Mouse (Mus musculus): ENCODE measurements around the gene Usp46. TPM values are rescaled to one million over a fixed set of nuclear protein-coding genes. Genes with fewer than 3 reads are reported as not detected.
"Not testable (repeated sequence)": the region's sequence is repeated elsewhere in the genome, so short reads cannot be mapped to it uniquely, and the experiment has no call there.

Usp46 gene
- polyA plus RNA-seq, 1 experiment from 2014 or later, result 12.6 TPM

DNA sequence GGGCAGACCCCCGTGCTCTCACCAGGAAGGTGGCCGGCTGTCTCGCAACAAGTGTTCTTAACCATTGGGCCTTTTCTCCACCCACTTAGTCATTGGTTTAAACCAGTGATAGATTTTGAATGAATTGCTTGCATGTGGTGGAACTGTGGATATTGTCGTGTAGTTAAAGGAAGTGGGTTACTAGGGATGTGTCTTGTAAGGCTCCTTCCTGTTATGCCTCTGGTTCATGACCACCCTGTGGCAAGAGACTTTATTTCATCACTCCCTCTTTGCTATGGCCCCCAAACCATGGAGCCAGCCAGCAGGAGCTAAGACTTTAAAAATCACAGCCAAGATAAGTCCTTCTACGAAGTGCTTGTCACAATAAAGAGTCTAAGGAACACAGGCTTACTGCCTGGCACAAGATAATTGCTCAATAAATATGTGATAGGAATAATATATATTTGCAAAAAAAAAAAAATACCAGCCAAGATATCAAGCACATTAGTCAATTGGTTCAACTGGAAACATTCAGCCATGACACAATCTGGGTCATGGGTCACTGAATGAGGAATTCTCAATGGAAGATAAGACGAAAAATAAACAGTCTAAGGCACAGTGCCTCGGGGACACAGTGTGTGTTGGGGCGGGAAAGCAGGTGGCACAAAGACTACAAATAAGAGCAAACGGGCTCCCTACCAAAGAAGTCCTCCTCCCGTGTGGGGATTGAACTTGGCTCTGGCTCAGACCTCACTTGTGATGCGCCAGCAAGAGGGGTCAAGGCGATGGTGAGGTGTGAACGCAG is 80.3 kb downstream of the Usp46 start:
- DNase-seq, result no peak
- Histone ChIP-seq H3K9ac (replicated peaks) (no peak overlapping the region), H3K27ac (ENCODE audit: low read depth) (no peak overlapping the region), H3K4me3 (ENCODE audit: low read depth, low read length) (no peak overlapping the region), H3K4me2 (ENCODE audit: low read depth, low read length) (no peak overlapping the region), H3K4me1 (ENCODE audit: insufficient read depth) (peaks cover 3% of the 10 kb centered on the region; the same call in 1 of the 2 replicates), H3K9me3 (ENCODE audit: low read length) (no peaks in the 10 kb centered on the region), H3K27me3 (ENCODE audit: insufficient read depth, low read length) (no peaks in the 10 kb centered on the region), H3K36me3 (replicated peaks; ENCODE audit: insufficient read depth, low read length) (no peaks in the 10 kb centered on the region)
- ATAC-seq, result peak; percentile 27; the same call in 1 of the 2 replicates
- WGBS (ENCODE audit: insufficient replicate concordance), result 66% methylated on average over 13 of the region's 13 CpGs
- TF ChIP-seq EP300 (IDR thresholded peaks at IDR 0.05; ENCODE audit: low read depth) (no peak), CTCF (IDR thresholded peaks at IDR 0.05; ENCODE audit: low read depth) (no peak)

DNA sequence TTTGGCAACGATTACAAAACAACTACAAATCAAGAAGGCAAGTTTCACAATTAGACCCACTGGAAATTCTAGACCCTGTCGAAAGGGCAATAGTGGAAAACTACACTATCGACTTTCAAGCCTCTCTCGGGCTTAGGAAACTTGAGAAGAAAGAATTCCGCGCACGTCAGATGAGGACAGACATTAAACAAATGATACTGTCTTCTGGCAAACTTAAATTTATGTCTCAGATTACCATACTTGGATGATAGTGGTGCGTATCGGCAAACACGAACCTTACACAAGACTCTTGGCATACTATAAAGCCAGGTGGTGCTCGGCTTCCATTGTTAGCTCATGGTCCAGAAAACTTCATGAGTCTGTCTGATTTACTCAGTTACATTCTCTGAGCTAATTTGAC is 90.8 kb downstream of the Usp46 start:
- H3K27me3 ChIP-seq (ENCODE audit: insufficient read depth, low read length), result no peaks in the 10 kb centered on the region
- WGBS (ENCODE audit: insufficient replicate concordance), result 72% methylated on average over 11 of the region's 11 CpGs
- no peak overlapping the region for H3K9ac ChIP-seq (replicated peaks)
- H3K4me3 ChIP-seq (ENCODE audit: low read depth, low read length), result no peak overlapping the region
- H3K4me2 ChIP-seq (ENCODE audit: low read depth, low read length), result no peak overlapping the region
- TF ChIP-seq EP300 (IDR thresholded peaks at IDR 0.05; ENCODE audit: low read depth) (no peak), CTCF (IDR thresholded peaks at IDR 0.05; ENCODE audit: low read depth) (no peak)
- no peaks in the 10 kb centered on the region for H3K9me3 ChIP-seq (ENCODE audit: low read length)
- no peak overlapping the region for H3K27ac ChIP-seq (ENCODE audit: low read depth)
- H3K36me3 ChIP-seq (replicated peaks; ENCODE audit: insufficient read depth, low read length), result no peaks in the 10 kb centered on the region
- H3K4me1 ChIP-seq (ENCODE audit: insufficient read depth), result no peaks in the 10 kb centered on the region
- ATAC-seq, result no peak
- DNase-seq, result no peak

DNA sequence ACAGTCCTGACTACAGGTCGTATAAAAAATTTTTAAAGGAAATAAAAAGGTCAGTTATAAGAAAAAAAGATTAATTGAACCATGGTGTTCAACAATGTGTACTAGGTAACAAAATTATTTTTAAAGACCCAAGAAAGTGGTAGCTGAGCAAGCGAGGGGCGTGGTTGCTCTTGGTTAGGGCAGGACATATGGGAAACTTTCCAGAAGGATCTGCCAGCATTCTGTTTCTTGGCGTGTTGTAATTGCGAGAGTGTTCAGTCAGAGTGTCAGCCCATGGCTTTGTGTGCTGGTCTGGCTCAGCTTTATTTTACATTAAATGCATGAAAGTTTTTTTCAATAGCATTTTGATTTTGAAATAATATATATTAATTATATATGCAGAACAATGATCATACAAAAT is 96.5 kb downstream of the Usp46 start:
- H3K36me3 ChIP-seq (replicated peaks; ENCODE audit: insufficient read depth, low read length), result no peaks in the 10 kb centered on the region
- WGBS (ENCODE audit: insufficient replicate concordance), result 68% methylated on average over 5 of the region's 5 CpGs
- no peak overlapping the region for H3K4me3 ChIP-seq (ENCODE audit: low read depth, low read length)
- TF ChIP-seq EP300 (IDR thresholded peaks at IDR 0.05; ENCODE audit: low read depth), result no peak
- no peak for TF ChIP-seq CTCF (IDR thresholded peaks at IDR 0.05; ENCODE audit: low read depth)
- H3K9ac ChIP-seq (replicated peaks), result no peak overlapping the region
- H3K27me3 ChIP-seq (ENCODE audit: insufficient read depth, low read length), result no peaks in the 10 kb centered on the region
- no peaks in the 10 kb centered on the region for H3K9me3 ChIP-seq (ENCODE audit: low read length)
- H3K27ac ChIP-seq (ENCODE audit: low read depth), result no peak overlapping the region
- no peak overlapping the region for H3K4me2 ChIP-seq (ENCODE audit: low read depth, low read length)
- DNase-seq (no peak), ATAC-seq (no peak)
- no peaks in the 10 kb centered on the region for H3K4me1 ChIP-seq (ENCODE audit: insufficient read depth)

DNA sequence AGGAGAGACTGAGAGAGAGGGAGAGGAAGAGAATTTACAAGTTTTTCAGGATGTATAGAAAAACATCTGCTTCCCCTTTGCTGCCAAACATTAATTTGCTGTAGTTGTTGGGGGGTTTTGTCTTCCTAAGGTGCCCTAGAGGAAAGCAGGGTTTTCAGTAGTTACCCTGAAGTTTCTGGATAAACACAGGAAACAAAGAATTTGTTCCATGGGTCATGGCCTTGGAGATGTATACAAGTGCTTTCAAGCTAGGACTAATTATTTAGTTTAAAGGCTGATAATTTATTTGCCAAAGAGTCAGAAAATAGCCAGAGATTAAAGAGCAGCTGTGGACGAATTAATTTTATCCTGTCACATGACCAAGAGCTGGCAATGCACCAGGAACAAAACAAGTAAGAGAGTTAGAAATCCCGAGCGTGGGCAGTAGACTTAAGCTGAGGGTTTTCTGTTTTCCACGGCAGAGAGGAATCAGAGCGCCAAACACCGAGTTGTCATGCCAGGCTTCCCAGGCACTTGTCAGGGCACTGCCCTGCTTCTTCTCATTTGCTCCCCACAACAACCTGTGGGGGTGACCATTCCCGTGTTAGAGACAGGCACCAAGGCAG is 98.1 kb downstream of the Usp46 start:
- Histone ChIP-seq H3K4me1 (ENCODE audit: insufficient read depth) (no peaks in the 10 kb centered on the region), H3K9ac (replicated peaks) (no peak overlapping the region), H3K36me3 (replicated peaks; ENCODE audit: insufficient read depth, low read length) (no peaks in the 10 kb centered on the region), H3K4me3 (ENCODE audit: low read depth, low read length) (no peak overlapping the region), H3K4me2 (ENCODE audit: low read depth, low read length) (no peak overlapping the region), H3K27me3 (ENCODE audit: insufficient read depth, low read length) (no peaks in the 10 kb centered on the region), H3K9me3 (ENCODE audit: low read length) (no peaks in the 10 kb centered on the region), H3K27ac (ENCODE audit: low read depth) (no peak overlapping the region)
- DNase-seq (no peak), ATAC-seq (no peak)
- TF ChIP-seq CTCF (IDR thresholded peaks at IDR 0.05; ENCODE audit: low read depth) (no peak), EP300 (IDR thresholded peaks at IDR 0.05; ENCODE audit: low read depth) (no peak)
- 60% methylated on average over 7 of the region's 7 CpGs for WGBS (ENCODE audit: insufficient replicate concordance)

GRCm38 (mm10) chr5:73969338-73969737 is 98.9 kb downstream of the Usp46 start:
- TF ChIP-seq EP300 (IDR thresholded peaks at IDR 0.05; ENCODE audit: low read depth) (no peak), CTCF (IDR thresholded peaks at IDR 0.05; ENCODE audit: low read depth) (no peak)
- Histone ChIP-seq H3K4me1 (ENCODE audit: insufficient read depth) (no peaks in the 10 kb centered on the region), H3K4me3 (ENCODE audit: low read depth, low read length) (no peak overlapping the region), H3K27ac (ENCODE audit: low read depth) (no peak overlapping the region), H3K4me2 (ENCODE audit: low read depth, low read length) (no peak overlapping the region), H3K9me3 (ENCODE audit: low read length) (no peaks in the 10 kb centered on the region), H3K9ac (replicated peaks) (no peak overlapping the region), H3K27me3 (ENCODE audit: insufficient read depth, low read length) (no peaks in the 10 kb centered on the region), H3K36me3 (replicated peaks; ENCODE audit: insufficient read depth, low read length) (no peaks in the 10 kb centered on the region)
- ATAC-seq (no peak), DNase-seq (no peak)
- 79% methylated on average over 8 of the region's 8 CpGs for WGBS (ENCODE audit: insufficient replicate concordance)

DNA sequence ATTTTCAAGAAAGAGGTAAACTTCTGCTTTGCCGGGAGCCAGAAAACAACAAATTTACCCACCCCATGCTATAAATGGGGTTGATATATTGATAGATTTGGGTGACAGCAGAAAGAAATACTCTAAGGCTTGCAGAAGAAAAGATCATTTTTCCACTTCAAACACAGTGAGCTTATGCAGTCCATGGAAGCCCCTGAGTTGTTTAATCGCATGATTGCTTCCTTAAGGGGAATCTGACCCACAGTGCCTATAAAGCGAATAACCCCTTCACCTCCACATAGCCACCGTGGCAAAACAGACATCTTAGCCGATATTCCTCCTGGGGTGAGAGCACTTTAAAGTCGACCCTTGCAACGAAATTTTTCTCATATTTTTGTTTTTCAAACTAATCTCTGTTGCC is 108.5 kb downstream of the Usp46 start:
- no peak overlapping the region for H3K4me2 ChIP-seq (ENCODE audit: low read depth, low read length)
- no peak overlapping the region for H3K9ac ChIP-seq (replicated peaks)
- H3K4me3 ChIP-seq (ENCODE audit: low read depth, low read length), result no peak overlapping the region
- no peaks in the 10 kb centered on the region for H3K9me3 ChIP-seq (ENCODE audit: low read length)
- no peaks in the 10 kb centered on the region for H3K4me1 ChIP-seq (ENCODE audit: insufficient read depth)
- ATAC-seq, result no peak
- TF ChIP-seq EP300 (IDR thresholded peaks at IDR 0.05; ENCODE audit: low read depth) (no peak), CTCF (IDR thresholded peaks at IDR 0.05; ENCODE audit: low read depth) (no peak)
- DNase-seq, result no peak
- 81% methylated on average over 7 of the region's 7 CpGs for whole genome bisulfite sequencing (ENCODE audit: insufficient replicate concordance)
- no peaks in the 10 kb centered on the region for H3K27me3 ChIP-seq (ENCODE audit: insufficient read depth, low read length)
- H3K36me3 ChIP-seq (replicated peaks; ENCODE audit: insufficient read depth, low read length), result no peaks in the 10 kb centered on the region
- no peak overlapping the region for H3K27ac ChIP-seq (ENCODE audit: low read depth)

GRCm38 (mm10) chr5:73958614-73959013 is 109.6 kb downstream of the Usp46 start:
- H3K36me3 ChIP-seq (replicated peaks; ENCODE audit: insufficient read depth, low read length); H3K4me2 ChIP-seq (ENCODE audit: low read depth, low read length); H3K4me1 ChIP-seq (ENCODE audit: insufficient read depth); H3K27ac ChIP-seq (ENCODE audit: low read depth); H3K27me3 ChIP-seq (ENCODE audit: insufficient read depth, low read length); H3K4me3 ChIP-seq (ENCODE audit: low read depth, low read length); DNase-seq; ATAC-seq; H3K9ac ChIP-seq (replicated peaks); H3K9me3 ChIP-seq (ENCODE audit: low read length): not testable (repeated sequence)
- WGBS (ENCODE audit: insufficient replicate concordance), result 87% methylated on average over 5 of the region's 5 CpGs

Data from liver, postnatal 0 days (tissue).